Mouse (Mus musculus): ENCODE results near the gene Rapgef5.

GRCm38 (mm10) chr12:117561411-117562059, 45.3 kb downstream of the Rapgef5 start:
- no peak for TF ChIP-seq CTCF (IDR thresholded peaks at IDR 0.05; ENCODE audit: low read depth)
- no peak for TF ChIP-seq EP300 (IDR thresholded peaks at IDR 0.05; ENCODE audit: low read depth)

All from liver, embryonic 14.5 days (tissue).